Mouse (Mus musculus) adrenal gland, postnatal 10 days (tissue): ENCODE data around the gene Dll4. TPM values are rescaled to one million over a fixed set of nuclear protein-coding genes. Genes with fewer than 3 reads are reported as not detected.

Experiments used
- total RNA-seq, 2 experiments: library from RNA; stranded (reverse); gene quantifications; 2 replicates each; pipeline ENCODE4 v1.2.3; 2021

The Dll4 gene
- total RNA-seq, 2 experiments from 2014 or later: 16.4 to 18.4 TPM

Other genes with a start within 250 kb of the Dll4 start
- gene Rad51, start 213.0 kb upstream of the Dll4 start, total RNA-seq: 1 to 10 TPM; 9.1 to 9.3 TPM
- gene Rmdn3, start 168.8 kb upstream of the Dll4 start, total RNA-seq: 10 to 100 TPM; 77.3 to 78.7 TPM
- gene Gchfr, start 158.0 kb upstream of the Dll4 start, total RNA-seq: 10 to 100 TPM; 25.9 to 43.2 TPM
- gene Gm14137, start 151.3 kb upstream of the Dll4 start, total RNA-seq: under 1 TPM; 0.15 to 0.24 TPM
- 10 to 100 TPM; 25.1 to 33.8 TPM for gene Zfyve19, start 117.2 kb upstream of the Dll4 start, total RNA-seq
- gene Dnajc17, start 117.0 kb upstream of the Dll4 start, total RNA-seq: 10 to 100 TPM; 11.9 to 17.4 TPM
- not detected for gene Ppp1r14d, start 95.9 kb upstream of the Dll4 start, total RNA-seq
- 1 to 10 TPM; 4.2 to 4.7 TPM for gene Spint1, start 88.4 kb upstream of the Dll4 start, total RNA-seq
- gene Rhov, start 54.5 kb upstream of the Dll4 start, total RNA-seq: under 1 TPM; 0.27 to 0.36 TPM
- 10 to 100 TPM; 16.0 to 17.7 TPM for gene Vps18, start 37.0 kb upstream of the Dll4 start, total RNA-seq
- 1 to 10 TPM; 2.4 to 5.8 TPM for gene Chac1, start 25.4 kb downstream of the Dll4 start, total RNA-seq
- gene Ino80, start 151.9 kb downstream of the Dll4 start, total RNA-seq: 10 to 100 TPM; 16.1 to 21.0 TPM
- 1 to 10 TPM in 1 of 2 experiments, under 1 TPM in 1; 0.79 to 1.1 TPM for gene Exd1, start 221.8 kb downstream of the Dll4 start, total RNA-seq
- 100 to 1,000 TPM; 192 to 233 TPM for gene Chp1, start 221.9 kb downstream of the Dll4 start, total RNA-seq